Mouse (Mus musculus) cerebellum, adult 2 months (tissue): ENCODE results near the gene Afmid.

Source experiments
- CTCF ChIP-seq: fragments of 200-500 bp; IDR thresholded peaks from 2 replicates; pipeline ENCODE4 v1.5.1; 2011; ENCODE audit warnings: low read depth, mild to moderate bottlenecking, control low read depth, low read length, moderate library complexity, borderline replicate concordance; ENCODE audit not compliant: insufficient read depth
- POLR2A ChIP-seq: fragments of 200-500 bp; IDR thresholded peaks from 2 replicates; pipeline ENCODE4 v1.6.1; 2011; ENCODE audit warnings: low read length, control low read depth, borderline replicate concordance; ENCODE audit not compliant: insufficient read depth

- TF ChIP-seq CTCF (no peak), POLR2A (no peak)
Observed at GRCm38 (mm10) chr11:117797511-117798159, 28.1 kb upstream of the Afmid start, which contains the start of gene 6030468B19Rik.
